Mouse (Mus musculus): ENCODE measurements around the gene Clmp. TPM values are rescaled to one million over a fixed set of nuclear protein-coding genes. Genes with fewer than 3 reads are reported as not detected.

The Clmp gene
- polyA plus RNA-seq, 1 experiment, result 3.8 TPM

DNA sequence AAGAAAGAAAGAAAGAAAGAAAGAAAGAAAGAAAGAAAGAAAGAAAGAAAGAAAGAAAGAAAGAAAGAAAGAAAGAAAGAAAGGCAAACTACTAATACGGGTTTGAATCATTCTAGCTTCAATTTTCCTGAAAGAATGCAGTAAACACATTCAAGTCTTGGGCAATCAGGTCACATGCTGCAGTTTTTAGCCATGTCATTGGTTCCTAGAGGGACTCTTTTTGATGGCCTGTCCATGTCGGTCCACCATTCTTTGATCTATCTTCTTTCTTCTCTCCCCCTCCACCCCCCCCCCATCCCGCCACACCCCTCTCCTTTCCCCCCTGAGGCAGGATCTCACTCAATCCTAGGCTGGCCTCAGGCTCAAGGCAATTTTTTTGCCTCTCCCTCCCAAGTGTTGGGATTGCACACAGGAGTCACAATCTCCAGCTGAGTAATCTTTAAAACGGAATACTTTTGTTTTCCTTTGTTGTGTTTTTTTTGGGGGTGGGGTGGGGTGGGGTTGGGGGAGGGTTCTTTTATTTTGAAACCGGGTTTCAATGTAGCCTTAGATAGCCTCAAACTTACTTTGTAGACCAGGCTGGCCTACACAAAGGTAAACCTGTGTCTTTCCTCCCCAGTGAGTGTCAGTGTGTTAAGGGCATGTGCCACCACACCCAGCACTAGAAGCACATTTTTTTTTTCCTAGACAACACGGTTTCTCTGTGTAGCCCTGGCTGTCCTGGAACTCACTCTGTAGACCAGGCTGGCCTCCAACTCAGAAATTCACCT lies 106.3 kb downstream of the Clmp start:
- H3ac ChIP-seq (ENCODE audit: control insufficient read depth, insufficient read length), result no peak overlapping the region
- H3K4me2 ChIP-seq (ENCODE audit: low read depth), result no peak overlapping the region
- TF ChIP-seq USF1 (IDR thresholded peaks at IDR 0.05; ENCODE audit: low read depth) (peak; percentile 58), POLR2AphosphoS2 (IDR thresholded peaks at IDR 0.05; ENCODE audit: insufficient read length, low read depth) (no peak)
- no peaks in the 10 kb centered on the region for H3K27me3 ChIP-seq (ENCODE audit: control insufficient read depth, insufficient read depth, insufficient read length)
- H3K36me3 ChIP-seq (ENCODE audit: control insufficient read depth, insufficient read depth), result no peaks in the 10 kb centered on the region
- H3K4me3 ChIP-seq, result no peak overlapping the region
- no peaks in the 10 kb centered on the region for H3K79me2 ChIP-seq (ENCODE audit: control insufficient read depth, insufficient read depth)

DNA sequence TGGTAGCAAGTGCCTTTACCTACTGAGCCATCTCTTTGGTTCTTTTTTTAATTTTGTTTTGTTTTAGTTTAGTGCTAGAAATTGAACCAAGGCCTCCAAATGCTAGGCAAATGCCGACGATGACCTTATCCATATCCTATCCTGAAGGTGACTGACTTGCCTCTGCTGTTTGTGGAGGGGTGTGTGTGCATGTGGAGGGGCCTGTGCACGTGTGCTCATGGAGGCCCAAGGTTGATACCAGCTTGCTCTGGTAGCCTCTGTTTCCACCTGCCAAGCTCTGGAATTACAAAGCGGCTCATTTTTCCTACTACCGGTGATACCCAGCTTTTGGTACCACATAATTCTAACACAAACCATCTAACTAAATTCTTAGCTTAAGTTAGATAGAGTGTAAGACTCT lies 107.8 kb downstream of the Clmp start:
- TF ChIP-seq MYOG (IDR thresholded peaks at IDR 0.05; ENCODE audit: control insufficient read depth in 1 of 3, insufficient read depth in 1 of 3, insufficient read length in 2 of 3, low read depth in 2 of 3) (no peak), CEBPB (IDR thresholded peaks at IDR 0.05; ENCODE audit: insufficient read depth, poor library complexity, severe bottlenecking) (no peak), MYOD1 (IDR thresholded peaks at IDR 0.05; ENCODE audit: control insufficient read depth in 1 of 3, insufficient read length in 2 of 3, low read depth in 2 of 3) (no peak), POLR2A (IDR thresholded peaks at IDR 0.05; ENCODE audit: insufficient read length, low read depth) (no peak), REST (IDR thresholded peaks at IDR 0.05; ENCODE audit: insufficient read depth, insufficient read length) (no peak), SRF (IDR thresholded peaks at IDR 0.05; ENCODE audit: control insufficient read depth, insufficient read length, low read depth) (no peak), USF1 (IDR thresholded peaks at IDR 0.05; ENCODE audit: low read depth) (no peak), TCF12 (IDR thresholded peaks at IDR 0.05; ENCODE audit: insufficient read depth, poor library complexity, severe bottlenecking) (no peak)
- no peaks in the 10 kb centered on the region for H3K36me3 ChIP-seq (ENCODE audit: control insufficient read depth, insufficient read depth)
- no peaks in the 10 kb centered on the region for H3K79me2 ChIP-seq (ENCODE audit: control insufficient read depth, insufficient read depth)
- no peak overlapping the region for H3K4me2 ChIP-seq (ENCODE audit: low read depth)
- no peak overlapping the region for H3K4me3 ChIP-seq
- no peak overlapping the region for H3ac ChIP-seq (ENCODE audit: control insufficient read depth, insufficient read length)
- no peaks in the 10 kb centered on the region for H3K27me3 ChIP-seq (ENCODE audit: control insufficient read depth, insufficient read depth, insufficient read length)

DNA sequence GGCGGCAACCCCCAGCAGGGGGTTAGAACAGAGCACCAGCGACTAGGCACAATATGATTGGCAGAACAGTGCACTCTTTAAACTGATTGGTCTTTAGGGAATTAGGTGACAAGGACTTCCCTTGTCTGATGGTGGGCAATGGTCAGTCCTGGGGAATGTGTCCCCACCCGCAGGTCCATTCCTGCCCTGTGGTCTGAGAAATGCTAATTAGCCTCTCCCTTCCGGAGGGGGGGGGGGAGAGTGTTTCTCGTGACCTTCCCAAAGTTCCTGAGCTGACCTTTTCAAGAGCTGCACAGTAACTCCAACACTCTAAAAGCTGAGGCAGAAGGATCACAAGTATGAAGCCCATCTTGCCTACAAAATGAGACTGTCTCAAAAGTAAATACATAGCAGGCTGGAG lies 108.5 kb downstream of the Clmp start:
- Histone ChIP-seq H3K36me3 (ENCODE audit: control insufficient read depth, insufficient read depth) (no peaks in the 10 kb centered on the region), H3K4me2 (ENCODE audit: low read depth) (peak overlapping the region; percentile 12), H3K79me2 (ENCODE audit: control insufficient read depth, insufficient read depth) (no peaks in the 10 kb centered on the region), H3K27me3 (ENCODE audit: control insufficient read depth, insufficient read depth, insufficient read length) (no peaks in the 10 kb centered on the region), H3ac (ENCODE audit: control insufficient read depth, insufficient read length) (no peak overlapping the region), H3K4me3 (no peak overlapping the region)
- TF ChIP-seq POLR2A (IDR thresholded peaks at IDR 0.05; ENCODE audit: insufficient read length, low read depth) (no peak), TCF3 (IDR thresholded peaks at IDR 0.05; ENCODE audit: insufficient read length, low read depth) (no peak), MYOG (IDR thresholded peaks at IDR 0.05; ENCODE audit: control insufficient read depth in 1 of 3, insufficient read depth in 1 of 3, insufficient read length in 2 of 3, low read depth in 2 of 3) (no peak), USF1 (IDR thresholded peaks at IDR 0.05; ENCODE audit: low read depth) (no peak)

GRCm38 (mm10) chr9:40794926-40795325 lies 109.2 kb downstream of the Clmp start:
- Histone ChIP-seq H3K27me3 (ENCODE audit: control insufficient read depth, insufficient read depth, insufficient read length) (no peaks in the 10 kb centered on the region), H3K4me3 (no peak overlapping the region), H3K79me2 (ENCODE audit: control insufficient read depth, insufficient read depth) (no peaks in the 10 kb centered on the region), H3K4me2 (ENCODE audit: low read depth) (no peak overlapping the region), H3K36me3 (ENCODE audit: control insufficient read depth, insufficient read depth) (no peaks in the 10 kb centered on the region), H3ac (ENCODE audit: control insufficient read depth, insufficient read length) (no peak overlapping the region)
- no peak for TF ChIP-seq POLR2AphosphoS2 (IDR thresholded peaks at IDR 0.05; ENCODE audit: insufficient read length, low read depth)
- no peak for TF ChIP-seq MYOG (IDR thresholded peaks at IDR 0.05; ENCODE audit: control insufficient read depth in 1 of 3, insufficient read depth in 1 of 3, insufficient read length in 2 of 3, low read depth in 2 of 3)
- no peak for TF ChIP-seq TCF12 (IDR thresholded peaks at IDR 0.05; ENCODE audit: insufficient read depth, poor library complexity, severe bottlenecking)
- no peak for TF ChIP-seq MAX (IDR thresholded peaks at IDR 0.05; ENCODE audit: low read depth)
- TF ChIP-seq CEBPB (IDR thresholded peaks at IDR 0.05; ENCODE audit: insufficient read depth, poor library complexity, severe bottlenecking), result no peak
- no peak for TF ChIP-seq TCF3 (IDR thresholded peaks at IDR 0.05; ENCODE audit: insufficient read length, low read depth)
- no peak for TF ChIP-seq REST (IDR thresholded peaks at IDR 0.05; ENCODE audit: insufficient read depth, insufficient read length)
- TF ChIP-seq POLR2A (IDR thresholded peaks at IDR 0.05; ENCODE audit: insufficient read length, low read depth), result no peak
- no peak for TF ChIP-seq SRF (IDR thresholded peaks at IDR 0.05; ENCODE audit: control insufficient read depth, insufficient read length, low read depth)
- TF ChIP-seq E2F4 (IDR thresholded peaks at IDR 0.05; ENCODE audit: insufficient read depth), result no peak
- TF ChIP-seq USF1 (IDR thresholded peaks at IDR 0.05; ENCODE audit: low read depth), result no peak
- no peak for TF ChIP-seq MYOD1 (IDR thresholded peaks at IDR 0.05; ENCODE audit: control insufficient read depth in 1 of 3, insufficient read length in 2 of 3, low read depth in 2 of 3)

- no peak for TF ChIP-seq CEBPB (IDR thresholded peaks at IDR 0.05; ENCODE audit: insufficient read depth, poor library complexity, severe bottlenecking)
- no peak for TF ChIP-seq REST (IDR thresholded peaks at IDR 0.05; ENCODE audit: insufficient read depth, insufficient read length)
- TF ChIP-seq POLR2AphosphoS2 (IDR thresholded peaks at IDR 0.05; ENCODE audit: insufficient read length, low read depth), result no peak
- no peak for TF ChIP-seq USF1 (IDR thresholded peaks at IDR 0.05; ENCODE audit: low read depth)
- TF ChIP-seq MAX (IDR thresholded peaks at IDR 0.05; ENCODE audit: low read depth), result no peak
- TF ChIP-seq MYOG (IDR thresholded peaks at IDR 0.05; ENCODE audit: control insufficient read depth in 1 of 3, insufficient read depth in 1 of 3, insufficient read length in 2 of 3, low read depth in 2 of 3), result no peak
- Histone ChIP-seq H3ac (ENCODE audit: control insufficient read depth, insufficient read length) (no peak overlapping the region), H3K27me3 (ENCODE audit: control insufficient read depth, insufficient read depth, insufficient read length) (no peaks in the 10 kb centered on the region), H3K4me2 (ENCODE audit: low read depth) (no peak overlapping the region), H3K36me3 (ENCODE audit: control insufficient read depth, insufficient read depth) (no peaks in the 10 kb centered on the region), H3K79me2 (ENCODE audit: control insufficient read depth, insufficient read depth) (no peaks in the 10 kb centered on the region), H3K4me3 (no peak overlapping the region)
Measured at GRCm38 (mm10) chr9:40795562-40795961, 109.8 kb downstream of the Clmp start.

Data from myocyte (in vitro differentiated cells).